Mouse (Mus musculus) CH12.LX (cell line): ENCODE measurements around the gene Zbtb44. TPM values are rescaled to one million over a fixed set of nuclear protein-coding genes. Genes with fewer than 3 reads are reported as not detected.

Source experiments
- DNase-seq: peaks from one replicate; pipeline ENCODE4 v3.0.0-alpha.2; 2013; ENCODE audit errors: extremely low read depth
- H3K27ac ChIP-seq: 2 replicates; pipeline ENCODE4 v1.5.1; 2012; ENCODE audit warnings: low read depth, mild to moderate bottlenecking, control low read depth, moderate library complexity; ENCODE audit not compliant: insufficient read depth
- H3K27me3 ChIP-seq: replicated peaks from 2 replicates; pipeline ENCODE3; 2012; ENCODE audit warnings: inconsistent platforms
- H3K36me3 ChIP-seq, 2 experiments: replicated peaks in 1 of 2; 2 replicates each; pipeline versions ENCODE3 to v1.6.1; 2012; ENCODE audit warnings: inconsistent platforms in 1 of 2, low read length in 1 of 2, mild to moderate bottlenecking in 1 of 2, mixed read lengths in 1 of 2, moderate library complexity in 1 of 2; ENCODE audit not compliant: control insufficient read depth in 1 of 2, insufficient read depth in 1 of 2
- H3K4me1 ChIP-seq, 2 experiments: 2 replicates each; pipeline ENCODE4 v1.6.1; 2012; ENCODE audit warnings: inconsistent platforms in 1 of 2, moderate library complexity in 1 of 2; ENCODE audit not compliant: insufficient read depth in 2 of 2, control insufficient read depth in 1 of 2
- H3K4me2 ChIP-seq: 2 replicates; pipeline ENCODE4 v1.6.1; 2012; ENCODE audit warnings: low read depth, mild to moderate bottlenecking, control low read depth; ENCODE audit not compliant: poor library complexity, insufficient read depth, severe bottlenecking
- H3K4me3 ChIP-seq, 3 experiments: fragments of 150-350 bp in 1 of 3; sonication (generic) in 1 of 3; replicated peaks in 1 of 3; 2 replicates each; pipeline versions ENCODE3 to v1.5.1; 2011 to 2012; ENCODE audit warnings: low read depth in 2 of 3, low read length in 2 of 3, mild to moderate bottlenecking in 2 of 3, moderate library complexity in 2 of 3, control low read depth in 1 of 3, improper control_type of control experiment in 1 of 3, inconsistent platforms in 1 of 3, mixed read lengths in 1 of 3; ENCODE audit not compliant: poor library complexity in 1 of 3
- H3K79me2 ChIP-seq: replicated peaks from 2 replicates; pipeline ENCODE4 v1.6.1; 2012; ENCODE audit warnings: mild to moderate bottlenecking, moderate library complexity; ENCODE audit not compliant: control insufficient read depth, poor library complexity, insufficient read depth, severe bottlenecking; ENCODE audit errors: extremely low read depth
- H3K9ac ChIP-seq: 2 replicates; pipeline ENCODE4 v1.6.1; 2012; ENCODE audit warnings: low read depth, mild to moderate bottlenecking, control low read depth, moderate library complexity; ENCODE audit not compliant: insufficient read depth
- H3K9me3 ChIP-seq: replicated peaks from 2 replicates; pipeline ENCODE3; 2012; ENCODE audit warnings: low read length, inconsistent platforms, mixed read lengths
- BHLHE40 ChIP-seq: IDR thresholded peaks from 2 replicates; pipeline ENCODE4 v1.6.1; 2011; ENCODE audit warnings: mild to moderate bottlenecking, low read depth, low read length, improper control_type of control experiment
- CHD2 ChIP-seq: IDR thresholded peaks from 2 replicates; pipeline ENCODE4 v1.6.1; 2011; ENCODE audit warnings: low read length, improper control_type of control experiment
- CTCF ChIP-seq, 2 experiments: IDR thresholded peaks in 1 of 2; conservative IDR thresholded peaks in 1 of 2; 2 replicates each; pipeline ENCODE4 v1.5.1; 2011 to 2012; ENCODE audit warnings: low read depth in 2 of 2, low read length in 2 of 2, improper control_type of control experiment in 1 of 2, inconsistent platforms in 1 of 2, mild to moderate bottlenecking in 1 of 2, moderate library complexity in 1 of 2
- EP300 ChIP-seq: IDR thresholded peaks from 2 replicates; pipeline ENCODE4 v1.6.1; 2011; ENCODE audit warnings: low read length, improper control_type of control experiment
- HCFC1 ChIP-seq: IDR thresholded peaks from 2 replicates; pipeline ENCODE4 v1.6.1; 2012; ENCODE audit warnings: low read depth, mild to moderate bottlenecking, inconsistent platforms, low read length, improper control_type of control experiment
- KAT2A ChIP-seq: IDR thresholded peaks from 2 replicates; pipeline ENCODE4 v1.6.1; 2012; ENCODE audit warnings: low read length, improper control_type of control experiment, inconsistent platforms; ENCODE audit not compliant: insufficient replicate concordance
- MAX ChIP-seq: IDR thresholded peaks from 2 replicates; pipeline ENCODE4 v1.6.1; 2011; ENCODE audit warnings: low read length, improper control_type of control experiment
- MEF2A ChIP-seq: IDR thresholded peaks from 2 replicates; pipeline ENCODE4 v1.6.1; 2014; ENCODE audit warnings: low read depth, mild to moderate bottlenecking, inconsistent platforms, low read length, improper control_type of control experiment, borderline replicate concordance
- PAX5 ChIP-seq: IDR thresholded peaks from 2 replicates; pipeline ENCODE4 v1.6.1; 2012; ENCODE audit warnings: low read length, inconsistent platforms, mixed read lengths
- POLR2A ChIP-seq: IDR thresholded peaks from 2 replicates; pipeline ENCODE4 v1.6.1; 2011; ENCODE audit warnings: low read depth, mild to moderate bottlenecking, improper control_type of control experiment, low read length
- RAD21 ChIP-seq: IDR thresholded peaks from 2 replicates; pipeline ENCODE4 v1.6.1; 2011; ENCODE audit warnings: low read depth, mild to moderate bottlenecking, low read length, improper control_type of control experiment, moderate library complexity
- SIN3A ChIP-seq: IDR thresholded peaks from 2 replicates; pipeline ENCODE4 v1.6.1; 2012; ENCODE audit warnings: low read length, improper control_type of control experiment, inconsistent platforms
- TCF12 ChIP-seq: IDR thresholded peaks from 2 replicates; pipeline ENCODE4 v1.6.1; 2014; ENCODE audit warnings: low read depth, mild to moderate bottlenecking, inconsistent platforms, low read length, improper control_type of control experiment
- UBTF ChIP-seq: IDR thresholded peaks from 2 replicates; pipeline ENCODE4 v1.6.1; 2012; ENCODE audit warnings: low read depth, mild to moderate bottlenecking, inconsistent platforms, low read length, improper control_type of control experiment, moderate library complexity
- USF1 ChIP-seq: IDR thresholded peaks from 2 replicates; pipeline ENCODE4 v1.6.1; 2014; ENCODE audit warnings: low read depth, mild to moderate bottlenecking, inconsistent platforms, low read length, improper control_type of control experiment
- USF2 ChIP-seq: conservative IDR thresholded peaks from 2 replicates; pipeline ENCODE4 v1.6.1; 2011; ENCODE audit warnings: low read depth, low read length, improper control_type of control experiment
- ZMIZ1 ChIP-seq: IDR thresholded peaks from 2 replicates; pipeline ENCODE4 v1.6.1; 2012; ENCODE audit warnings: low read depth, mild to moderate bottlenecking, inconsistent platforms, low read length, improper control_type of control experiment
- dilution Hi-C: fragments of 300-500 bp; cut with MboI; formaldehyde crosslinking; loops from 2 replicates; pipeline ENCODE4 v1.14.3; 2020; ENCODE audit warnings: low sequenced_read_pairs; ENCODE audit not compliant: extremely low pct_unique_long_range_greater_than_20kb, extremely low pct_ligation_motif_present
- in situ Hi-C: fragments of 300-500 bp; cut with MboI; formaldehyde crosslinking; loops from 3 replicates; pipeline ENCODE4 v1.14.3; 2019; ENCODE audit warnings: low sequenced_read_pairs, low pct_ligation_motif_present, low pct_unique_long_range_greater_than_20kb, mixed read lengths
- polyA plus RNA-seq: library from polyadenylated mRNA; unstranded; fragments of >175 nt; gene quantifications from 2 replicates; pipeline ENCODE4 v1.2.1, GENCODE M21; 2012; ENCODE audit warnings: low read depth; ENCODE audit not compliant: insufficient read length
- total RNA-seq, 2 experiments: library from RNA; depleted of rRNA; stranded (reverse); fragments of 300-350 nt in 1 of 2; fragments of >200 nt in 1 of 2; gene quantifications; 2 replicates each; pipeline ENCODE4 v1.2.3; 2012 to 2014

The Zbtb44 gene
- total and polyA plus RNA-seq, 3 experiments = 9.1 to 14.3 (median 14.0) TPM

GRCm38 (mm10) chr9:31070706-31071105 lies 40.3 kb downstream of the Zbtb44 start:
- no peaks in the 10 kb centered on the region for H3K27me3 ChIP-seq
- peaks cover 6 to 41% of the 10 kb centered on the region in 2 experiments for H3K36me3 ChIP-seq
- H3K4me2 ChIP-seq = no peak overlapping the region
- H3K9me3 ChIP-seq = no peaks in the 10 kb centered on the region
- H3K79me2 ChIP-seq = no peaks in the 10 kb centered on the region
- dilution Hi-C loops = no loop called here
- H3K27ac ChIP-seq = no peak overlapping the region
- H3K4me1 ChIP-seq = no peaks in the 10 kb centered on the region
- DNase-seq = no peak
- TF ChIP-seq ZMIZ1 (no peak), SIN3A (no peak), MEF2A (no peak), PAX5 (no peak)
- no peak overlapping the region for H3K9ac ChIP-seq
- in situ Hi-C loops = no loop called here
- H3K4me3 ChIP-seq = no peak overlapping the region

- dilution Hi-C loops (no loop called here), in situ Hi-C loops (no loop called here)
- H3K4me2 ChIP-seq = no peak overlapping the region
- no peak overlapping the region for H3K27ac ChIP-seq
- H3K9me3 ChIP-seq = no peaks in the 10 kb centered on the region
- DNase-seq = no peak
- peaks cover 0 to 28% of the 10 kb centered on the region in 2 experiments for H3K36me3 ChIP-seq
- no peak for TF ChIP-seq MAX
- TF ChIP-seq CHD2 = no peak
- TF ChIP-seq KAT2A = no peak
- no peak for TF ChIP-seq BHLHE40
- no peak for TF ChIP-seq UBTF
- no peaks in the 10 kb centered on the region for H3K4me1 ChIP-seq
- H3K9ac ChIP-seq = no peak overlapping the region
- no peak overlapping the region for H3K4me3 ChIP-seq
- no peaks in the 10 kb centered on the region for H3K27me3 ChIP-seq
- H3K79me2 ChIP-seq = no peaks in the 10 kb centered on the region
Observed at GRCm38 (mm10) chr9:31072256-31072655, 41.8 kb downstream of the Zbtb44 start.

- Histone ChIP-seq H3K9me3 (no peaks in the 10 kb centered on the region), H3K79me2 (no peaks in the 10 kb centered on the region), H3K27ac (no peak overlapping the region), H3K27me3 (no peaks in the 10 kb centered on the region), H3K4me1 (no peaks in the 10 kb centered on the region), H3K4me2 (no peak overlapping the region), H3K4me3 (no peak overlapping the region), H3K36me3 (peaks cover 0 to 23% of the 10 kb centered on the region in 2 experiments), H3K9ac (no peak overlapping the region)
- TF ChIP-seq HCFC1 = no peak
- no peak for TF ChIP-seq BHLHE40
- no peak for TF ChIP-seq USF1
- TF ChIP-seq CTCF (conservative IDR thresholded peaks at IDR 0.05 in 1 of 2, IDR thresholded peaks at IDR 0.05 in 1 of 2; ENCODE audit: low read depth in 2 of 2, low read length in 2 of 2) = no peak
- no peak for TF ChIP-seq USF2
- no peak for TF ChIP-seq TCF12
- no peak for TF ChIP-seq RAD21
- TF ChIP-seq POLR2A = no peak
- no peak for TF ChIP-seq EP300
- in situ Hi-C loops (no loop called here), dilution Hi-C loops (no loop called here)
- DNase-seq = no peak
Observed at GRCm38 (mm10) chr9:31073797-31074196, 43.4 kb downstream of the Zbtb44 start.
